Mouse (Mus musculus) mouse embryonic stem cell (cell line): ENCODE data around the gene Wasf3.

Experiments used
- in situ Hi-C, 2 experiments: fragments of 300-500 bp; cut with MboI; formaldehyde crosslinking; loops; 1 replicate in 1 of 2; 3 replicates in 1 of 2; pipeline ENCODE4 v1.14.3; 2019 to 2020; ENCODE audit warnings: low sequenced_read_pairs in 2 of 2, low pct_unique_long_range_greater_than_20kb in 1 of 2, mixed read lengths in 1 of 2; ENCODE audit not compliant: unreplicated experiment in 1 of 2

Gene Wasf3

DNA sequence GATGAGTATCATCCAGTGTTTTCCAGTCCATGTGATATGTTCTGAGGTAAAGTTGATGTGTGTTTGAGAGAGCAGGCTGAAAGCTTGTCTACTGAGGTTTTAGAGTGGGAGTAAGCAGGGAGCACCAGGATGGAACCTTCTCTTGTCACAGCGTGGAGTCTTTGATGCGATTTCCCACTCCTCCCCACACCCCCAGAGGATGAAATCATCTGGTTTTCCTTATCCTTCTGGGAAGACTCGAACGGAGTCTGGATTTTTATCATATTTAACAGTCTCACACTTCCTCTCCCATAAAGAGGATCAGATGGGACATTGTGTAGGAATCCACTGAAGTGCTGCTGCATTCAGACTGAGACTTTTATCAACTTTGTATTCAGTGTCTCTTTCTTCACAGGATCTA lies 43.3 kb downstream of the Wasf3 start:
- in situ Hi-C loops = no loop called here

DNA sequence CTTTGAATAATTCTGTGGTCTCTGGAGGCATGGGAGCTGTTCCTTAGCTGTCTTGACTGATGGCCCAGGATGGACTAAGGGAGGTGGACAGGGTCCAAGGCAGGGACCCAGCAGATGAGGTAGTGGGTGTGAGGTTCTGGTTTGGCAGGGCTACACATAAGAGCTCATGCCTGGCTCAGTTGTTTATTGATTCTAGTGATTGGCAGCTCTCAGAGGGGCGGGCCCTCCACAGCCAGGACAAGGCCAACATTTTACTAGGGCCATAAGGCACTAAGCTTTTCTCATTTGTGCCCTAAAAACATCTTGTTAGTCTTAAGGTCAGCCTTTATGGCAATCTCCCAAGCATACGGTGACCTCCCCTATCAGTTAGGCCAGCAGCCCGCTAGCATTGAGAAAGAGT lies 47.0 kb downstream of the Wasf3 start:
- in situ Hi-C loops = no loop called here

- in situ Hi-C loops = no loop called here
These were observed 47.7 kb downstream of the Wasf3 start for GRCm38 (mm10) chr5:146432476-146432875.

GRCm38 (mm10) chr5:146435316-146435715 lies 50.5 kb downstream of the Wasf3 start:
- in situ Hi-C loops = no loop called here

DNA sequence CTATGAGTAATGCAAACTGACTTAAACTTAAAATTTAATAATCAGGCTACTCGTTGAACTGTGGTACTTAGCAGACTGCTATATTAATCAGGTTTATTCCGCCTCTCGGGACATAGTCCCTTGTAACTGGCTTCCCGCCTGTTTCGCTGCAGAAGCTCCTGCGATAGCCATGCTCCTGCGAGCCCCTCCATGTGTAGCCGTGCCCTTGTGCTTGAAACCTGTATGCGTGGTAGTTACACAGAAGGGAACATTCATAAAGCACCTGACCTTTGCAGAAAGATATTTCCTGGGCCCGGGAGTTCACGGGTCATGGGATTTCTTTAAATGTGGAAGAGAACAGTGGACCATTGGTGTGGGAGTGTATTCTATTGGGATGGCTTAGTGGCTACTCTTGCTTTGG lies 52.0 kb downstream of the Wasf3 start:
- in situ Hi-C loops = no loop called here

GRCm38 (mm10) chr5:146439152-146439781 lies 54.5 kb downstream of the Wasf3 start:
- in situ Hi-C loops = no loop called here

- in situ Hi-C loops = no loop called here
These were observed 55.5 kb downstream of the Wasf3 start for GRCm38 (mm10) chr5:146440273-146440672.

DNA sequence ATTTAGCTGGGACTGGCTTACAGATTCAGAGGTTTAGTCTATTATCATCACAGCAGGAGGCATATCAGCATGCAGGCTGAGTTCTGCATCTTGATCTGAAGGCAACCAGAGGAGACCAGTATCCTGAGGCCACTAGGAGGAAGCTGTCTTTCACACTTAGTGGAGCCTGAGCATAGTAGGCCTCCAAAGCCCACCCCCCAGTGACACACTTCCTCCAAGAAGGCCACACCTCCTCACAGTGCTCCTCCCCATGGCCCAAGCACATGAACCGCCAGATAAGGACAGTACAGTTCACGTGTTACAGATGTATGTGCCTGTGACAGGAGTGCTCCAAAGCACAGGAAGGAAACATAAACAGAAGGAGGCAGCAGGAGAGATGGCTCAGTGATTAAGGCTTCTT lies 58.0 kb downstream of the Wasf3 start:
- in situ Hi-C loops = no loop called here

DNA sequence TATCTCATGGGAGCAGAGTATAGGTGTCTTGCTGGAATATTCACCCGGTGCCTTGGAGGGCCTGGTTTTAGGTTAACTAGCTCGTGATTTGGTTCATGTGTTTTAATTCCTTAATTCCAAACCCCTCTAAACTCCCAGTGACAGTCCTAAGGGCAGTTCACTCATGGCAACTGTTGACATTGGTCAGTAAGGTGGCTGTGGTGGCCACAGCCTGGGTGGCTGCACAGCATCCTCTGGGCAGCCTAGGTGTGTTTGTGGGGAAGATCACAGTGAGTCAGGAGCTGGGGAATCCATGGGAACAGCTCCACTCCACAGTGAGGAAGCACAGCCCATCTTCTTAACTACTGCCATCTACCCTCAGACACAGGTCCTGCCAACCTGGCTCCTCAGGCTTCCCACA lies 61.8 kb downstream of the Wasf3 start:
- in situ Hi-C loops = no loop called here

DNA sequence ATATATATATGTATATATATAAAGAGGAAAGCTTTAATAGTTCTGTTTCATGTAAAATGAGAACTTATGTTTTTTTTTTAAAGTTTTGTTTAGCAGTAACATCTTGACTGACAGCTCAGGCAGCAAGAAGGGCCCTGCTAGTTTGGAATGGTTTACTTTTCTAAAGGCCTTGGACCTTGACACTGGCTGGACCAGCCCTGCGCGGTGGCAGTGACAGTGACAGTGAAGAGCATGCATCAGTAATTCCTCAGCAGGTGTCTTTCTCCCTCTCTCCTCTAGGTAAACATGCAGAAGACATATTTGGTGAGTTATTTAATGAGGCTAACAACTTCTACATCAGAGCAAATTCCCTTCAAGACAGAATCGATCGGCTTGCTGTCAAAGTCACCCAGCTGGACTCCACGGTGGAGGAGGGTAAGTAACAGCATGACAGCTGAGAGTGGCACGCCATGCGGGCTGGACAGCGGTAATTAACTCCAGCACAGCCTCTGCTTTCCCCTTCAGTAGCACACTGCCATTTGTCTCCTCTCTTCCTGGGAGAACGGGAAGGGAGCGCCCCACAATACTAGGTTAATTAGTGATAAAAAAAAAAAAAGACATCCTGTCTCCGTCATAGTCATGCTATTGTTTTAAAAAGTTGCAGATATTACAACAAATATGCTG lies 66.9 kb downstream of the Wasf3 start:
- in situ Hi-C loops = no loop called here

GRCm38 (mm10) chr5:146453556-146453955 lies 68.8 kb downstream of the Wasf3 start:
- in situ Hi-C loops = no loop called here

- in situ Hi-C loops = no loop called here
These were observed 76.8 kb downstream of the Wasf3 start for GRCm38 (mm10) chr5:146461612-146462011.

DNA sequence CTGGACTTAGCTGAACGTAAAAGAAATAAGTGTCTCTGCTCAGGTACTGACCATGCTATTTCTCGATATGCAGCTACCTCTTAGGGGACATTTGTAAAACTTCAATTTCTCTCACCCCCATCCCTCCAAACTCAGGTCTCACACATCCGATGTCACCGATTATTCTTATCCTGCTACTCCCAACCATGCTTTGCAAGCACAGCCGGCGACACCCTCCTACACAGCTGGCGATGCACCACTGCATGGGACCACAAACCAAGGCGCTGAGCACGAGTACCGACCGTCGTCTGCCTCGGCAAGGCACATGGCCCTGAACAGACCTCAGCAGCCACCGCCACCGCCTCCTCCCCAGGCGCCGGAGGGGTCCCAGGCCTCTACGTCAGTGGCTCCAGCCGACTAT lies 81.9 kb downstream of the Wasf3 start:
- in situ Hi-C loops = no loop called here

GRCm38 (mm10) chr5:146468311-146468710 lies 83.5 kb downstream of the Wasf3 start:
- in situ Hi-C loops = no loop called here

DNA sequence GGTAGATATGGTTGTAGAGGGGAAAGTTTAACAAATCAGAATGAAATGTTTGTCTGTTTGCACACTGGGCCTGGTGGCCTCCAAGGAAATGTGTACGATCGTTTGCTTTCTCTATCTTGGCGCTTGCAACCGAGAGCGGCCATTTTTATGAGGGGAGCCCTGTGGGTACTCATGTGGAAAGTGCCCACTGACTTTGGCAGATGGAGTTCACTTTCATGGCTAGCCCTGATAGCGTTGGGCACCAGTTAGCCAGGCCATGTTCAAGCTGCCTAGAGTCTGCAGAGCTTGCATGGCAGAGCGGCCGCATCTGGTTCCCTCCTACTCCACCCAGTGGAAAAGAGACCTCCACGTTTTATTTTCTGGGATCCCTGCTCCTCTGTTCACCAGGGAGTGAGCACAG lies 86.0 kb downstream of the Wasf3 start:
- in situ Hi-C loops = loop anchor here in 1 of 2 experiments (10.0 kb wide), 1 partner anchor 96 kb away; no protein-coding TSS in a partner anchor

GRCm38 (mm10) chr5:146471311-146471710 lies 86.5 kb downstream of the Wasf3 start:
- in situ Hi-C loops = loop anchor here in 1 of 2 experiments (10.0 kb wide), 1 partner anchor 97 kb away; no protein-coding TSS in a partner anchor

DNA sequence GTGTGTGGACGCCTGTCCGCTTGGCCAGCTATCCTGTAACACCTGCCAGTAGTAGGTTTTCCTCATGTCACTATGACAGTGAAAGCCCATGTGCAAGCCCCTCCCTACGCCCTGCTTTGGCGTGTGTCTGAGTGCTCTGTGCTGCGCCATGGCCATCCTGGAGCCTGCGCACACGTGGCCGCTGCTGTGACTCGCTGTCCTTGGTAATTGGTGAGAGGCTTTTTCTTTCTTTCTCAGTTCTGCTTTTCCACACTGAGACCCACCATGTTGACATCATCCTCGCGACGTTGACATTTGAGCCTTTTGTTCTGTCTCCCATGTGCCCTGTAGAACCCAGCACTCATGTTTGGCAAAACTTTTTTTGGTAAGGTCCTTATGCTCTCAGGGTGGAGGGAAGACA lies 87.0 kb downstream of the Wasf3 start:
- in situ Hi-C loops = loop anchor here in 1 of 2 experiments (10.0 kb wide), 1 partner anchor 97 kb away; no protein-coding TSS in a partner anchor

- in situ Hi-C loops = loop anchor here (10.0 to 25.0 kb wide), 2 partner anchors 105 to 117 kb away; no protein-coding TSS in a partner anchor
These were observed 94.8 kb downstream of the Wasf3 start for GRCm38 (mm10) chr5:146479564-146479963.

DNA sequence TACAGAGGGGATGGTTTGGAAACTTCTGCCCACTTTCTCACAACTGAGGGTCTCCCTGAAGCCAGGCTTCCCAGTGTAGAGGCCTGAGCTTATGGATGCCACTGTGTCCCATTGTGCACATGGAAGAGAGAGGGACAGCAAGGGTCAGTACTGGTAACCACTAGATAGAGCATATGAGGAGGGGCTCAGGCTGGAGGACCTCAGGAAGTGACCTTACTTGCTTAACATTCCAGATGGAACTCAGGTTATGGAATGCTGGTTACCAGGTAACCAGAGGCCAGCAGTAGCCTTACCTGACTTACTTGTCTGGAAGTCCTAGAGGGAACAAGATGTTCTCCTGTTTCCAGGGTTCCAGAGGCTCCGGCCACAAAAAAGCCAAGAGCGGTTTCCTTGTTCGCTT lies 96.9 kb downstream of the Wasf3 start, which contains the start of gene Gm6408:
Gene Gm6408 (plus strand): TSS at position 301 of the 400 bp plus-strand sequence.
- in situ Hi-C loops = loop anchor here in 1 of 2 experiments (25.0 kb wide), 1 partner anchor 119 kb away; no protein-coding TSS in a partner anchor

GRCm38 (mm10) chr5:146488959-146489358 lies 104.2 kb downstream of the Wasf3 start:
- in situ Hi-C loops = loop anchor here in 1 of 2 experiments (25.0 kb wide), 1 partner anchor 127 kb away; no protein-coding TSS in a partner anchor
